Mouse (Mus musculus): ENCODE data around the gene Prkar2a. TPM values are rescaled to one million over a fixed set of nuclear protein-coding genes. Genes with fewer than 3 reads are reported as not detected.
A peak's percentile ranks its signal among the peaks of the same experiment; 100 is the strongest.

The Prkar2a gene
- total RNA-seq, 2 experiments from 2014 or later, result 17.4 to 20.0 TPM

DNA sequence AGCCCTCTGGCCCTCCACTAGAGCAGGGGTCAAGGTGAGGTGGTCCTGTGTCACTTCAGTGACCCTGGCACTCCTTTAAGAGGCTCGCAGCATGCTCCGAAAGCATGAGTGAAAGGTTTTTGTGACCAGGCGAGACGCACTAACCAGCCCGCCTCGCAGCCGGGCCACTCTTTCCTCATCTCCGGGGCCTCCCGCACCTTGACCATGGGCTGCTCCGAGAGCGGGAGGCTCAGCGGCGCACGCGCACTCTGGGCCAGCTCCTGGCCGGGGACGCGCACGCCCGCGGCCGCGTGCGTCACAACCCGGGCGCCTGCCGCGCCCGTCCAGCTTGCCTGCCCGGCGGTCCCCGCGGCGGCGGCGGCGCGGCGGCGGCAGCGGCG, 2.7 kb downstream of the Prkar2a start:
- ATAC-seq (replicated peaks; ENCODE audit: poor library complexity), result peak; percentile 73

DNA sequence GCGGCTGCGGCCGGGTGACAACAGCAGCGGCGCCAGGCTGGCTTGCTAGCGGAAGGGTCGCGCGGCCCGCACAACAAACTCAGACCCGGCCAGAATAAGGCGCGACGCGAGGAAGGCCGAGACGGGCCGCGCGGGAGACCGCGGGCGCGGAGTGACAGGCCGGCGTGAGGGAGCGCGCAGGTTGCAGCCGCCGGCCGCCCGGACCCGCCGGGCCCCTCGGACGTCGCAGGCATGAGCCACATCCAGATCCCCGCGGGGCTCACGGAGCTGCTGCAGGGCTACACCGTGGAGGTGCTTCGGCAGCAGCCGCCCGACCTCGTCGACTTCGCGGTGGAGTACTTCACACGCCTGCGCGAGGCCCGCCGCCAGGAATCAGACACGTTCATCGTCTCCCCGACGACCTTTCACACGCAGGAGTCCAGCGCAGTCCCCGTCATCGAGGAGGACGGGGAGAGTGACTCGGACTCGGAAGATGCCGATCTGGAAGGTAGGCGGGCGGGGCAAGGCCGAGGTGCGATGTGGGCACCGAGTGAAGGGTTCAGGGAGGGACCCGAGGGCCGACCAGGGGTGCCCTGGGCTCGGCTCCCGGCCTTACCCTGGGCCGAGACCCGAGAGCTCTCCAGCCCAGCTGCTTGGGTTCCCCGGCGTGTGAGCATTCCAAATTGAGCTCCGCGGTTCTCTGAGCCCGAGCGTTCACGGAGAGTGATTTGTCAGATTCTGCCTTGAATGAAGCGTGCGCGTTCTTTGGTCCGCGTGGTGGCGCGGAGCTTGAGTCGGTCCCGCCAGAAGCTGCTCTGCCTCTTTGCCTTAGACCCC, 3.3 kb downstream of the Prkar2a start:
- ATAC-seq (replicated peaks; ENCODE audit: poor library complexity), result peak; percentile 42

DNA sequence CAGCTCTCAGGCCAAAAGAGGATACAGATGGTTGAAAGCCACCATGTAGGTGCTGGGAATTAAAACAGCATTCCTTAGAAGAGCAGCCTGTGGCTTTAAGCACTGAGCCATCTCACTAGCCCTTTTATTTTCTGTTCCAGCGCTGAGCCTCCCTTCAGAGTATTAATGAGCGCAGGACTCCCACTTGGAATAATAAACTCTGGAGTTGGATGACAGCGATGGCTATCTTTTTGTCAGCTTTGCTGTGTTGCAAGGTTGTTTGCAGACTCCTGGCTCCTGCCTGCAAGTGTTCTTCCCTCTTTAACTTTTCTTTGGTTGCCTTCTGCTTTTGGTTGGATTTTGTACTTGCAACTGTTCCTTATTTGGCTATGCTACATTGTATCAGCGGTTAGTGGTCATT, 4.8 kb downstream of the Prkar2a start:
- peak; percentile 33 for ATAC-seq (replicated peaks; ENCODE audit: poor library complexity)

DNA sequence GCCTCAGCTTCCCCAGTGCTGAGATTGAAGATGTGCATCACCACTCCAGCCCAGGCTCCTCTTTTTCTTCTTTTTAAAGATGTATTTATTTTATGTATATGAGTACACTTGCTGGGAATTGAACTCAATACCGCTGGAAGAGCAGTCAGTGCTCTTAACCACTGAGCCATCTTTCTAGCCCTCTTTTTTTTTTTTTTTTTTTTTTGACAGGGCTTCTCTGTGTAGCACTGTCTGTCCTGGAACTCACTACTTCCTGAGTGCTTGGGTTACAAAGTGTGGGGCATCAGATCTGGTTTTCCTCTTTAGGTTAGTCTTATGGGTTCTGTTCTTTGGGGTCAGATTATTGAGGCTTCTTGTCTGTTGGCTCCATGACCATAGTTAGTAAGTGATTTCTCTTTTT, 5.4 kb downstream of the Prkar2a start:
- no peak for ATAC-seq (replicated peaks; ENCODE audit: poor library complexity)

DNA sequence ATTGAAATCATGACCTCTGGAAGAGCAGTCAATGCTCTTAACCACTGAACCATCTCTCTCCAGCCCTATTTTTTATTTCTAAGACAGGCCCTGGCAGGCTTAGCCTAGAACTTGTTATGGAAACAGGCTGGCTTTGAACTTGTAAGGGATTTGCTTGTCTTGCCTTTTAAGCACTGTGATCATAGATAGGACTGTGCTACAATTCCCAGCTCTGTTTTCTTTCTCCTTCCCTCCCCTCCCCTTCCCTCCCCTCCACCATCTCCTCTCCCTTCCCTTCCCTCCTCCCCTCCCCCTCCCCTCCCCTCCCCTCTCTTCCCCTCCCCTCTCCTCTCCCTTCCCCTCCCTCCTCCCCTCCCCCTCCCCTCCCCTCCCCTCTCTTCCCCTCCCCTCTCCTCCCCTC, 13.4 kb downstream of the Prkar2a start:
- no peak for ATAC-seq (replicated peaks; ENCODE audit: poor library complexity)

DNA sequence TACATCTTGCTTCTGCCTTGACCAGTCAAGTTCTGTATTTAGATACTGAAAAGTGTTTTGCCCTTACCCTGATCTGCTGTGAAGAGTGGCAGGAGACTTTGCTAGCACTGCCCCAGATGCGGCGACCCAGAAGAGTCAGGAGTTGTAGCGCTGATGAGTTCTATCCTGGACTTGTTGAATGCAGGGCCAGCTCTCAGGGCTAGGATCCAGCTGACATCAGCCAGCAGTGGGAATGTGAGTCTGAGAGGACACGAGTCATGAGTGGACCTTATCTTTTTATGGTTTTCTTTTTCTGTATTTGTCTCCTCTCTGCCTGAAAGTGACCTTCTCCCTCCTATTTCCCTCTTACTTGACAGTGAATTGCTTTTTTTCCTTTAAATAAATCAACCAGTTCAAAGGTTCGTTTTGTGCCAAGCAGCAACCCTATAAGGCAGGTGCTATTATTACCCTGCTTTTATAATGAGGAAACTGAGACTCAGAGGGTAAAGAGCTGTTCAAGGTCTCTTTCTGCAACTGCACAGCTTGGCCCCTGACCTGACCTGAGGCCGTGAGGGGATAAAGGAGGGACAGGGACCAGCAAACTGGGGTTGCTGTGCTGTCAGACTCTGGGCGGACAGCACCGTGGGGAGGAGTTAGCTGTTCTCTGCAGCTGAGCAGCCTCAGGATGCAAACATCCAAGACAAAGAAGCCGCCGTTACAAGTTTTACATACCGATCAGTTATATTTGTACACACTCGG, 14.4 kb downstream of the Prkar2a start:
- no peak for ATAC-seq (replicated peaks; ENCODE audit: poor library complexity)

DNA sequence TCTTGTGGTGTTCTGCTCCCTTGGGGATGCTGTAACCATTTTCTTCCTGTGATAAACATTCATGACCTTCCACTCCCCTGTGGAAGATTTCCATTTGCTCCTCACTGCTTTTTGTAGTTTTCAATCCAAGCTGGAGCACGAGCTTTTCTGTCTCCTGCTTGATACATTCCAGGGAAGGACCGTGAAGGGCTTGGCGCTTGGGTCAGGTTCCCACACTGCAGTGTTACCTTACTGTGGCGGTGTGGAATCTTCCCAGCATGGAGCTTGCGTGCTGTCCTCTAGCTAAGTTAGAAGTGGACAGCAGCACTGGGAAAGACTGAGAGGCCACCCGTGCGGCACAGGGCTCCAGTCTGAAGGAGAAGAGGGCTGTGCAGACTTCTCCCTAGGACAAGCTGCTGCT, 15.5 kb downstream of the Prkar2a start:
- no peak for ATAC-seq (replicated peaks; ENCODE audit: poor library complexity)

DNA sequence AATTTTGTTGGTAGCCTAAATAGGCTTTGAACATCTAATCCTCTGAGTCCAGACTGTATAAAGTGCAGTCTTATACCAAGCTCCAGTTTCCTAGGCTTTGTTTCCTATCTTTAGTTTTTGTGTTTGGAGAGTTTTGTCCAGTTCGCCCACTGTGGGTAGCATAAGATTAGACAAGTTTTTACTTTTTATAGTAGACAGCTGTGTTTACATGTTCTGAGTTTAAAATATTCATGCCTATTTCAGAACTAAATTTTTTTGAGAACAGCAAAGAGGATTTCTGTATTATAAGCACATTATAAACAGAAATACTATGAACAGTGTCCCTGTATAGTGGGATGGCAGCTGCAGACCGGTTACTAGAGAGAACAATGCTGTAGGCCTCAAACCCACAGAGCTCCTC, 18.1 kb downstream of the Prkar2a start:
- no peak for ATAC-seq (replicated peaks; ENCODE audit: poor library complexity)

DNA sequence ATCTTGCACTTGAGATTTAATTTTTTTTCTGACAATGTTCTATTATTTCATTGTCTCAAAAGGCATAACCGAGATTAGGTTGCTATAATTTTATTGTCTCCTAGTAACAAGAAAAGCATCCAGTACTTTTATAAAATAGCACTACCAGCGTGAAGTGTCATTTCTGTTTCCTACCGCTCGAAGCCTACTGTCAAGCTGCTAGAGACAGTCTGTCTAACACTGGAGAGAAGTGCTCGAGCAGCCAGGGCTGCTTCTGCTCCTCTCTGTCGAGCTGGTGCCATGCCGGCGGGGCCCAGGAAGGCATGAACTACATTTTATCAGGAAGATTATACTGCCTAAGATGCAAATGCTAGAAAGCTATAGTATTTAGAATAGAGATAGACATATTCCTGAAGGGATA, 19.7 kb downstream of the Prkar2a start:
- no peak for ATAC-seq (replicated peaks; ENCODE audit: poor library complexity)

DNA sequence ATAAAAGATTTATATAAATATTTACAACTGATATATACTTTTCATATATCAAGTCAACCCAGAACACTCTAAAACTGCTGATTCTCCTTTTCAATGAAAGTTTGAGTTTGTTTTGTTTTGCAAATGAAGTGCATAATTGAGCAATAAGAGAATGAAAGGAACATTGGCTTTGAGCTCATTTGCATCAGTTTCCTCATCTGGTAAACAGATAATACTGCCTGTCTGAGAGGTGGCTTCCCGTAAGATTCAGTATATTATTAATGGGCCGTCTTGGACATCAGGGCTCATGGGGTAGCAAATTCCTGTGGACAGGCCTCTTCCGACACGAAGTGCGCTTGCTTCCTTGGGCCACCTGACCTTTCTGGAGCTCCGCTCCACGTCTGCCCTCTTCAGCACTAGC, 21.7 kb downstream of the Prkar2a start:
- ATAC-seq (replicated peaks; ENCODE audit: poor library complexity), result no peak

DNA sequence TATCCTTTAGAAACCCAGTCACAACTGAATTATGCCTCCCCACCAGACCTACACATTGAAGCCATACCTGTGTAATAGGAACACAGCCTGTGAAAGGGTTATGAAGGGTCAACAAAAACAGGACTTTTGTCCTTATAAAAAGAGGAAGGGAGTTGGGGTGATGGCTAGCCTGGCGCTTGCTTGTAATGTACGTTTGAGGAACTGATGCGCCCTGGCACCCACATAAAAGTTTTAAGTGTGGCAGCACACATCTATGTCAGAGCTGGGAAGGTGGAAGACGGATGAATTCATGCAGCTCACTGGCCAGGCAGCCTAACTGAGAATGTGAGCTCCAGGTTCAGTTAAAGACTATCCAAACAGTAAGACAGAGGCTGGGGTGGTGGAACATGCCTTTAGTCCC, 27.1 kb downstream of the Prkar2a start:
- ATAC-seq (replicated peaks; ENCODE audit: poor library complexity), result peak; percentile 39; the same call in 1 of the 2 replicates

DNA sequence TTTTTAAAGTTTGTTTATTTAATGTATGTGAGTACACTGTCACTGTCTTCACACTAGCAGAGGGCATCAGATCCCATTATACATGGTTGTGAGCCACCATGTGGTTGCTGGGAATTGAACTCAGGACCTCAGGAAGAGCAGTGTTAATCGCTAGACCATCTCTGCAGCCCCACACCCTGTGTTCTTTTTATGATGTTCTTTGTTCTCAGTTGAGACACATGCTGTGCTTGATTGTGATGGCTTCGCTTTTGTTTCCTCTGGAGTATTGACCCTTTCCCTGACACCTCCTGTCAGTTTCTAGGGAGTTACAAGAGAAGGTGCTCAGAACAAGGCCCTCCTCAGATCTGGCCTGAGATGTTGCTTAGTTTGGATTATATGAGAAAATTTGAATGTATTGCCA, 34.6 kb downstream of the Prkar2a start:
- ATAC-seq (replicated peaks; ENCODE audit: poor library complexity), result no peak

DNA sequence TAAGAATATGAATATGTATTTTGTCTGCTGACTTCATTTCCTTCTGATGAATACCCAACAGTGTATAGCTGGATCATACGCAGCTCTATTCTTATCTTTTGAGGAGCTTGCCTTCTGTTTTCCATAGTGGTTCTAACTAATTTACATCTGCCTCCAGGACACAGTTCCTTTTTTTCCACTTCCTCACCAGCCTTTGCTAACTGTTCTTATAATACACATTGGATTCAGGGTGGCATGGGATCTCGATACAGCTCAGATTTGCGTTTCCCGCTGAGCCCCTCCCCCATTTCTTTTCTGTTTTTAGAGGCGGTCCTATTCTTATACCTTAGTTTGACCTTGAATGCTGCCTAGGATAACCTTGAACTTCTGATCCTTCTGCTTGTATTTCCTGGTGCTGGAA, 37.0 kb downstream of the Prkar2a start:
- no peak for ATAC-seq (replicated peaks; ENCODE audit: poor library complexity)

DNA sequence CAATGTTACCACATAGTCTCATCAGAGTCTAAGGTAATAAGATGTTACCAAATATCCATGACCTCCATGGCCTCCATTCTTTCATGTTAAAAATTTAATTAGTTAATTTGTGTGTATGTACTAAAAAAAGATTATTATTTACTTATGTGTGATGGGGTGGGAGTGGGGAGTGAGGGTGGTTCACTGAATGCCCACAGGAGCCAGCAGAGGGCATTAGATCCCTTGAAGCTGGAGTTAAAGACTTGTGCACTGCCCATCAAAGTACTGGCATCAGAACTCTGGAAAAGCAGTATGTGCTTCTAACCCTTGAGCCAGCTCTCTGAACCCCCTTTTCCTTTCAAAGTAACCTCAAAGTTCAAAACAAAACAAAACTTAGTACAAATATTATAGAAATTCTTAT, 39.9 kb downstream of the Prkar2a start:
- ATAC-seq (replicated peaks; ENCODE audit: poor library complexity), result 0 out of 2 replicates have a peak, but pooled peaks have one; percentile 37

DNA sequence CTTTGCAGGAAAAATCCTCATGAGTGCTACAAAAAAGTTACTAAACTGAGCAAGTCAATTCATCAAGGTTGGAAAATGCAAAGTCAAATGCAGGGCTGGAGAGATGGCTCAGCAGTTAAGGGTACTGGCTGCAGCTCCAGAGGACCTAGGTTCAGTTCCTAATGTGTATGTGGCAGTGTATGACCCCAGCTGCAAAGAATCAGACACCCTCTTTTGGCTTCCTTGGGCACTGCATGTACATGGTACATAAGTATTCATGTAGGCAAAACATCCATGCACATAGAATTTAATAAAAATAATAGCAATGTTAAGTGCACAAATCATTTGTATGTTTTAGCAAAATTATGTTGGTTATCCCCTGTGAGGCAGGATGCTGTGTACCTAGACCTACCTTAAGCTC, 43.3 kb downstream of the Prkar2a start:
- peak; percentile 55 for ATAC-seq (replicated peaks; ENCODE audit: poor library complexity)

DNA sequence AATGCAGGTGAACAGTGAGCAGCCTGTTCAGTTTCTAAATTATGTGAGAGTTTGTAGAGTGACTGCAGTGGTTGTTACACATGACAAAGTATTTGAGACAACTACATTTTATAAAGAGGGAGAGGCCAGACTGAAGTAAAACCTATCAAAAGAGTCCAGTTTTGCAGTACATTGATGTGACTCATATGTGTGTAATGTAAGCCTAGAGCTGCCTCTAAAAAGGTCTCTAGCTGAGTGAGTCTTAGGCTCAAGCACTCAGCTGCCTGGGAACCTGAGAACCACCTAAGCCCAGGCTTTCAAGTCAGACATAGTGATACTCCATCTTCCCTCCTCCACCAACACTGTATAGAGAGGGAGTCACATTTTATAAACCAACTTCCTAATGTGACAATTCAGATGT, 45.5 kb downstream of the Prkar2a start:
- no peak for ATAC-seq (replicated peaks; ENCODE audit: poor library complexity)

DNA sequence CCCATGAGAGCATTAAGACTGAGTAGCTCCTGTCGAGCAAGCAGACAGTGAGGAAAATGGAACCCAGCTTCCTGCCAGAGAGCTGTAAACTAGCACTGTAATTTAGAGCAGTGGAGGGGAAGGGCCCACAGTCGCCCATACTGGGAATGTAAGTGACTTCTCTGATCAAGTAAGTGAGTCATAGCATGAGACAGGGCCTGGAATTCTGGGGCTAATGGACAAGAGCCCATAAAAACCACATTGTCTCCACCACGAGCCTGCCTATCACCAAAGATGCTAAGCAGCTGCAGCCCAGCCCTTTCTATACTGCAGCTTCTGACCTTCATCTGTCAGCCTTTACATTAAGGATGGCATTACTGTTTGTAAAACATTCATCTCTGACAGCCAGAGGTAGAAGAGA, 50.1 kb downstream of the Prkar2a start:
- ATAC-seq (replicated peaks; ENCODE audit: poor library complexity), result no peak

DNA sequence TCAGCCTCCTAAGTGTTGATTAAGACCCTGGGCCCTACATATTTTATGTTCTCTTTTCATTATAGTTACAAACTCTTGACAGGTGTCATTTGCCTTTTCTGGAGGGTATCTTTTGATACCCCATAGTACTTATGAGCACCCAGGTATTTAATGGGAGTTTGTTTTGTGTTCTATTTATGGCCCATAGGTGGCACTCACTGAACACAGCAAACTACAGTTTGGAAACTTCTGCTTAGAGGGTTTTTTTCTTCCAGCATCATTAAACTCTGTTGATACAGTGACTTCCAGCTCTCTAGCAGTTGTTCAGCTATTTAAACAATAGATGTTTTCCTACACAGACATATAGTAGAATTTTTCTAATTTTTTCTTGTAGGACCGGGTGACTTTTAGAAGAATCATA, 50.9 kb downstream of the Prkar2a start:
- 0 out of 2 replicates have a peak, but pooled peaks have one; percentile 44 for ATAC-seq (replicated peaks; ENCODE audit: poor library complexity)

DNA sequence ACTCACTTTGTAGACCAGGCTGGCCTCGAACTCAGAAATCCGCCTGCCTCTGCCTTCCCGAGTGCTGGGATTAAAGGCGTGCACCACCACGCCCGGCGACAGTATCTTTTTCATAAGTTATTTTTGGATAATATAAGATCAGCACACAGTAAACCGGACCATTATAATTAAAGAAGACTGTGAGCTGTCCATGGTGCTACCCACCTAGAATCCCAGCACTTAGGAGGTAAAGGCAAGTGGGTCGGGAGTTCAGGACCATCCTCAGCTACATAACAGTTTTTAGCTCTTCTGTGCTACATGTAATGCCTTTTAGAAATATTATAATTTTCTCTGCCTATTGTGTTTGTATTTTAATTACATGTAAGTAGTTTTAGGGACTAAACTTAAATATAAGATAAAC, 52.9 kb downstream of the Prkar2a start:
- ATAC-seq (replicated peaks; ENCODE audit: poor library complexity), result no peak

DNA sequence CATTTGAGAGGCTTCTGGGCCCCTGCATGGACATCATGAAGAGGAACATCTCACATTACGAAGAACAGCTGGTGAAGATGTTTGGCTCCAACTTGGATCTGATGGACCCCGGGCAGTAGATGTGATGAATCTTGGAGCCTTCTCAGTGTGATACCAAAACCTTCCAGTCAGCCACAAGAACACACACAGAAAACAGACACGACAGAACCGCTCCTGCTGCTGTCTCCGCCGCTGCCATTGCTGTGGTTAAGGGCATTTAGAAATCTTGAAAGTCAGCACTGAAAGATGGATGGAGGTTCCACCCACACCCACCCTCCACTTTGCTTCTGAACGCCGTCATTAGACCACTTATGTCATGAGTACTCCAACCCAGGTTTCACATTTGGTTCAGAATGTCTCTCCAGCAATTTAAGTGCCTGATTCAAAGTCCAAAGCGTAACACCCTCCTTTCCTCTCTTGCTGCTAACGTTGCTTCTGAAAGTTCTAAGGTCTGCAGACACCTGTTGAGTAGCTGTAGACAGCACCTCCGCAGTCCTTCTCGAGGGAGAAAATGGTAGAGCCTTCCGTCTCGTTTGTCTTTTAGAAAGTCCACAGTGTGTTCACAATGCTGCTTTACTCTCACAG, 57.9 kb downstream of the Prkar2a start:
- ATAC-seq (replicated peaks; ENCODE audit: poor library complexity), result no peak

DNA sequence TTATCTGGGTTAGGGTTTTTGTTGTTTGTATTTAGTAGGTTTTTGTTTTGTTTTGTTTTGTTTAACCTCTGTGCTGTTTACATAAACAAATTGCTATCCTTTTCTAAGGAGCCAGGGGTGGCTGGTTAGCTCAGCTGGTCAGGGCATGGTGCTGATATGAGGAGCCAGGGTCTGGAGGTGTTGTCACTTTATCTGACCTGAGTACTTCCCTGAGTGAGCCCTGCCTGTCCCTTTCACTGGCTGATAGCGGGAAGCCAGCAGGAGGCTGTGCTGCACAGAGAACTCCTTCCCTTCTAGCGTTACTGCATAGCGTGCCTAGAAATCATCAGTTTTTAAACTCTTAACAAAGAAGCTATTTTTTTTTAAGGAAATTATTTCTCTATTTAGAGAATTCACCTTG, 58.6 kb downstream of the Prkar2a start:
- ATAC-seq (replicated peaks; ENCODE audit: poor library complexity), result no peak

DNA sequence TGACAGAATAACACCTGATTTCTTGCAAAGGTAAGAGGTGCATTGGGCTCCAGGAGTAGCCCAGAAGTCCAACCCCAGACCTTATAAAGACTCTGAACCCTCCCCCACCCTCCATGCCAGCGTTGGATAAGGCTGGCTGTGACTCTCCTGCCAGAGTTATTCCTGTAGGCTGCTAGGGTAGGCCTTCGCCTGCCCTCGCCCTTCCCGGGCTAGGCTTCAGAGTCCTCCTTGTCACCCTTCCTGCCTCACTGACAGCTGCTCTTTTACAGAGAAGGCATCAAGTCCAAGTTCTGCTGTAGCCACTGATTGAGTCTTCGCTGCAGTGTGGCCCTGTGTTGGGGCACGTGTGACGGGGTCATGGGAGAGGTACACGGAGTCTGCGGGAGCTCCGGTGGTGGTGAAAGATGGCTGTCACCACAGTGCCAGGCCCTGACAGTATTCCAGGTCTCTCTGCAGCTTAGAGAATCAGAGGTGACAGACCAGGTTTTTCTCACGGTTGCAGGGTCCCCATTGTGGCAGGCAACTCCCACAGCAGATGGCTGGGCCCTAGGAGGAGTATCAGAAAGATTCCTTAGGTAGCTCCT, 59.6 kb downstream of the Prkar2a start:
- ATAC-seq (replicated peaks; ENCODE audit: poor library complexity), result no peak

All from megakaryocyte progenitor cell, adult 5-6 weeks (primary cell).